Mouse (Mus musculus) megakaryocyte, embryonic 14.5 days (primary cell): ENCODE data around the gene Pdcd2l.

Experiments used
- FLI1 ChIP-seq: IDR thresholded peaks from 2 replicates; pipeline ENCODE4 v1.6.1; 2012; ENCODE audit warnings: low read length, inconsistent platforms, mixed read lengths
- GATA1 ChIP-seq: IDR thresholded peaks from 3 replicates; pipeline ENCODE4 v1.6.1; 2012; ENCODE audit warnings: mixed read lengths, low read length, inconsistent platforms, borderline replicate concordance

GRCm38 (mm10) chr7:34168470-34169251, 27.8 kb downstream of the Pdcd2l start:
- TF ChIP-seq GATA1 (no peak), FLI1 (peak; percentile 75; the same call in 1 of the 2 replicates)
